Mouse (Mus musculus) cerebral cortex, adult 2 months (tissue): ENCODE measurements around the gene Tbc1d16.

Experiments
- WGBS: fragments of 180-500 bp; shearing (Covaris S2); methylation state at CpG from one replicate; pipeline ENCODE4 v1.1.7; 2018; 5-methylcytosine and 5-hydroxymethylcytosine counted together

Tbc1d16 gene

GRCm38 (mm10) chr11:119178317-119178716 is 50.0 kb downstream of the Tbc1d16 start:
- 88% methylated on average over 8 of the region's 8 CpGs for WGBS

DNA sequence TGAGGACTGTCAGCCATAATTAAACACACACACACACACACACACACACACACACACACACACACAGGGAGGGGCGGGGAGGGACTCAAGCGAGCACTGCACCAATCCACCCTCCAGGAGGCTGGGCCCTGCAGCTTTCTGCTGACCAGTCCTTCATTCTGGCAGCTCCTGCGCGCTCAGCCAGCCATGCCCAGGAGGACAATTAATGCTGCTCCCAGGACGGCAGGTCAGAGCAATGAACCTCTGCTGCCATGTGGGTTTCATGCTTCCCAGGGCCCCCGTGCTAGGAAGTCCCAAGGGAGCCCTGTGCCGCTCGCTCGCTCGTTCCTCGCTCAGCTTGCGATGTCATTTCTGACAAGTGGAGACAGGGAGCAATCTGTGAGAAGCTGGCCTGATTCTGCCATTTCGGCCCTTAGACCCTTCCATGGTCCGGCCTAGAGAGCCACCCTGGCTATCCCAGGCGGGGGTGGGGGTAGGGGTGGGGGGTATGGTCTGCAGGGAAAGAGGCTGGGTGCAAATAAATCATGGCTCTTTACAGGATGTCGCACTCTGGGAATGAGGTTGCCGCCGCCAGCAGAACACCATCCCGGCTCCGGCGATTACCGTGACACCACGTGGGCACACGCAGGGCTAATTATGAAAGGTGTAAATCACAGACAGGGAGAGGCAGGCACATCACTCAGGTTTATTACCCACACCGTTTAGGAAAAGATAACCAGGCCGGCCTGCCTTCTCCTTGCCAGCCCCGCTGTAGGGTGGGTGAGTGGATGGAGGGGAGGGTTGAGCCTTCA is 51.7 kb downstream of the Tbc1d16 start:
- WGBS: 88% methylated on average over 27 of the region's 27 CpGs

GRCm38 (mm10) chr11:119171588-119171987 is 56.7 kb downstream of the Tbc1d16 start:
- WGBS: 96% methylated on average over 7 of the region's 7 CpGs

DNA sequence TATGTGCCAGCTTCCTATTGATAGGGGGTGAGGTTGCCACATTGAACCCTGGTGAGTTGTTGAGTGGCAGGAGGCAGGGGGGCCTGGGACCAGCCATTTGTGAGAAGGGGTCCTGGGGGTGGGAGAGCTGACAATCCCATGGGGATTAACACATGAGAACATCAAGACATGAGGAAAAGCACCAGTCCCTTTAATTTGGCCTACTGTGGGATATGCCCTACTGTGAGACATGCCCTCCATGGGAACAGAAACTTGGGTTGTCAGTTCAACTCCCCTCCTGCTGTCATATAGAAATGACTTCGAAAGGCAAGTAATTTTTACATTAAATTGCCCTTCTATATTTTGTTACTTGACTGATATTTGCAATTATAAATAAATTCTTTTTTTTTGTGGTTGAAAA is 59.4 kb downstream of the Tbc1d16 start:
- 93% methylated on average over 1 of the region's 1 CpGs for WGBS

GRCm38 (mm10) chr11:119165995-119166394 is 62.3 kb downstream of the Tbc1d16 start:
- WGBS: 77% methylated on average over 10 of the region's 10 CpGs

GRCm38 (mm10) chr11:119164375-119164774 is 63.9 kb downstream of the Tbc1d16 start:
- 73% methylated on average over 7 of the region's 7 CpGs for WGBS

DNA sequence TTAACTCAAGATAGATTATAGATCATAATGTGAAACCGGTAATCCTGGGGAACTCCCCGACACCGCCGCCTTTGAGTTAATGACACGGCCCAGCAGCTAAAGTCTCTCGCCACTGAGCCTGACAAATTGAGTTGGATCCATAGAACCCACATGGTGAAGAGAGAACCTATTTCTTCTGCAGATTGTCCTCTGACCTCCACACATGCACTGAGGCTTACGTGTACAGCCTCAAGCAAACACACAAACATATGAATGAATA is 64.6 kb downstream of the Tbc1d16 start:
- 98% methylated on average over 7 of the region's 7 CpGs for WGBS

DNA sequence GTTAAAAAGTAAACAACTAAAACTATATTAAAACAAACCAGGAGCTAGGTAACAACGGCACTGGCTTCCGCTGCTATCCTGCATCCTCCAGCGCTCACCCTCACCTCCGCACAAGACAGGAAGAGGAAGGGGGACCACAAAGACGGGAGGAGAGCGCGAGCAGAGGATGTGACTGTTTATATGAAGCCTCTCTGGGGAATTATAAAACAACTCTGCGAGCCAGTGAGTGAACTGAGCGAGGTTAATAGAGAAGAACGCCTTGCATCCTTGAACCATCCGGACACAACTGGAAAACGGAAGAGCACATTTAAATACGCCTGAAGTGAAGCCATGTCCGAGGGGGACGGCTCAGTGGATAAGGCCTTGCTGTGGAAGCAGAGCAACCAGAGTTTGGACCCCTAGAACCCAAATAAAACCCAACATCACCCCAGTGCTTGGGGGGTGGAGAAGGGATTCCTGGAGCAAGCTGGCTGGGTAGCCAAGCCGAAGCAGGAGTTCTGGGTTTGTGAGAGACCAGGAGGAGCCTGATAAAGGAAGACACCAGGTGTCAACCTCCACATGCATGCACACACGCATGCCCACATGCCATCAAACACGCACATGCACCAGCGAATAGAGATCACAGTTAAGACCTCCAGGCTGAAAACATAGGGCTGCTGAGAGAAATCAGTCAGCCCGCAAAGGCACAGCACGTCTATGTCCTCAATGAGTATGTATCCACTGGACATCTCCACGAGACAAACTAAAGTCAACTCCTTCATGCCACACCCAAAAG is 65.2 kb downstream of the Tbc1d16 start:
- 90% methylated on average over 22 of the region's 22 CpGs for WGBS

- 70% methylated on average over 2 of the region's 2 CpGs for WGBS
Measured at GRCm38 (mm10) chr11:119161665-119162064, 66.6 kb downstream of the Tbc1d16 start.

DNA sequence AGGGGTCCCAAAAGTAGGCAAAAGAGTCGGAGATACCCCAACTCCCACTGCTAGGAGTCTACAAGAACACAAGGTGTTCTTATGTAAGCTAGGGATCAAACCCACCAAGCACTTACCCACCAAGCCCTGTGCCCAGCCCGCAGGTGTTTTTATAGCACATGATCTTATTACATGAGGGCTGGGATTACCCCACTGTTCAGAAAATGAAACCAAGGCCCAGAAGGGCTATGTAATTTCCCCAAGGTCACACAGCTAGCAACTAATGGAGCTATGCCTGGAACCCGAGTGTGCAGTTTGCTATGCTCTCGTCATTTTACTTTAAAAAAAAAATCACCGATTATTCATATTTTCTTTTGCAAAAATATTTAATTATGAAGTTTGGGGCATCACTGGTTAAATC is 68.2 kb downstream of the Tbc1d16 start:
- WGBS: 94% methylated on average over 5 of the region's 5 CpGs

GRCm38 (mm10) chr11:119159496-119159895 is 68.8 kb downstream of the Tbc1d16 start:
- 82% methylated on average over 11 of the region's 11 CpGs for WGBS

DNA sequence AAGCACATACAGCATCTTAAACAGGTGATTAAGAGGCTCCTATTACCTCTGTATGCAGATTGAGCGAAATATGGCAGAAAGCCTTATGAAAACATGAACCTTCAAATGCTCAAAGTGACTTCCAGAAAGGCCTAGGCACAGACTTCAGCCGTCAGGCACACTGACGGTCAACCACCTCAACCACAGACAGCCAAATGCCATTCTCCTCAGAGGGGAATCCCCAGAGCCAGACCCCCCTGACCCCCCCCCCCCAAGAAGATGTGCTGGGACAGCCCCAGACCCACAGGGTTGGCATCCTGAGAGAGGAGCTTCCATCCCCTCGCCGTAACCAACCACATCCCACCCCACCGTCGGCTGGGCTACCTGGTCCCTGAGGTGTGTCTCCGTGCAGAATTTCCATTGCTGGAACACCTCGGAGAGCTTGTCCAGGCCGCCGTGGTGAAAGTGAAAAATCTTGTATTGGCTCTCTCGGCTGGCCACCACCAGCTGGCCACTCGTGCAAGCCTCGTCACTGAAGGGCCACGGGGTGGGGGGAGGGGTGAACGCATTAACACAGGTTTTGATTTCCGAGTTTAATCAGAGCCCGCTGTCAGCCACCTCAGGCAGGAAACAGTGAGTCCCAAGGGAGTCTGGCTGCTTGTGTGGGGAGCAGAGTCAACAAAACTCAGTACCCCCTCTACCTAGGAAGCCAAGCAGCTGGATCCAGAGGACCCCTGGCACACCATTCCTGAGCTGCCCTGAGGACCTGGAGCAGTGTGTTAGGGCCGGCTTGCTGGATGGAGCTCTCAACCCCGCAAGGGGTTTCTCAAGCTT is 70.7 kb downstream of the Tbc1d16 start:
- WGBS: 65% methylated on average over 20 of the region's 20 CpGs

GRCm38 (mm10) chr11:119156481-119157254 is 71.6 kb downstream of the Tbc1d16 start:
- WGBS: 74% methylated on average over 24 of the region's 24 CpGs

- WGBS: 85% methylated on average over 30 of the region's 30 CpGs
Measured at GRCm38 (mm10) chr11:119155638-119156480, 72.4 kb downstream of the Tbc1d16 start.

GRCm38 (mm10) chr11:119152321-119152831 is 75.9 kb downstream of the Tbc1d16 start:
- 69% methylated on average over 14 of the region's 14 CpGs for whole genome bisulfite sequencing

- WGBS: 91% methylated on average over 10 of the region's 10 CpGs
Measured at GRCm38 (mm10) chr11:119151073-119151607, 77.2 kb downstream of the Tbc1d16 start.

DNA sequence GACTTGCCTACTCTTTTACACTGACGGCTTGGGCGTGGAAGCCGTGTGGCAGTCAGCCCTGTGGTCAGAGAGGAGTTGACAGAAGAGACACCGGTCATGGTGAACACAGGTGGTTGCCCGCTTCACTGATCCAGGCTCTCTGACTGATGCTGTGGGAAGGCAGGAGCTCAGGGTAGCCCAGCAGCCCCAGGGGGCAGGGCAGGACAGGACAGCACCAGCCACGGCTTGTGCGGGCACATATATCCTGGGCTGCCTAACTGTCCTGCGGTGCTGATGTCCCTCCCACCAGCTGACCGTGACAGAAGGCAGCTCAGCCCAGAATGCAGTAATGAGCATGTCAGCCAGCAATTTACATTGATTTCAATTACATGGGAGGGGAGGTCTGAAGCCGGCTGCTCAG is 77.9 kb downstream of the Tbc1d16 start:
- WGBS: 84% methylated on average over 10 of the region's 10 CpGs

GRCm38 (mm10) chr11:119148829-119149228 is 79.5 kb downstream of the Tbc1d16 start:
- 91% methylated on average over 13 of the region's 13 CpGs for WGBS

DNA sequence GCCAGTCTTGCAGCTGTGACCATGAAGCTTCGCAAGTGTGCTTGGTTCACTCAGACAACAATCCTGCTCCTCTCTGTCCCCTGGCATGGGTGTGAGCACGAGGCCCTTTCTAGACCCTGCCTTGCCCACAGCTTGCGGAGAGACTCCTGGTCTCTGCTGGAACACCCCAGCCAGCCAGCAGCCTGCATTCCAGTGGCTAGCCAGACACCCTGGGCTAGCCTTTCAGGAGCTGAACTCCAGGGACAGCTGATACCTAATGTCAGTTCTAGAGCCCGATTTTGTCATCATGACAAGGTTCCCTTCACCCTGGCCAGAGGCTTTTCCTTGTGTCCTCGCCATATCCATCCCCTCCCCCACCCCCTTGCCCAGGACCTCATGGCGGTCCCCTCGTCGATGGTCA is 81.1 kb downstream of the Tbc1d16 start:
- 90% methylated on average over 8 of the region's 8 CpGs for WGBS

GRCm38 (mm10) chr11:119146140-119146539 is 82.2 kb downstream of the Tbc1d16 start:
- 59% methylated on average over 12 of the region's 12 CpGs for WGBS
